Mouse (Mus musculus): Measurements from ENCODE around the gene Mab21l3.

Gene Mab21l3

DNA sequence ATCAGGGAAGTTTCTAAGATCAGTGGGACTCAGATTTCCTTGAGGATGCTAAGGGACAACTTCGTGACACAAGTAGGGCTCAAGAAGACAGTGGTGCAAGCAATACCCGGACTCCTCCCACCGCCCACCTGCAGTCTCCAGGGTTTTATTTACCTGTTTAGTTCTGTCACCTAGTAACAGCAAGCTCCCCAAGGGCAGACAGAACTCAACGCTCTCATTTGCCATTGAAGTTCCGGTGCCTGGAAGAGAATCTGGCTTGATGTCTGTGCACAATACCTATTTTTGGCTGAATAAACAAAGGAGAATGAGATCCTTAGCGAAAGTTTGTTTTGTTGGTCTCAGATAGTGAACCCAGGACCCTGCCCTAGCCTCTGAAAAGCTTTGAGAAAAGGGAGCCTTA lies 45.0 kb downstream of the Mab21l3 start:
- DNase-seq (ENCODE audit: low read depth, low spot score), result no peak

DNA sequence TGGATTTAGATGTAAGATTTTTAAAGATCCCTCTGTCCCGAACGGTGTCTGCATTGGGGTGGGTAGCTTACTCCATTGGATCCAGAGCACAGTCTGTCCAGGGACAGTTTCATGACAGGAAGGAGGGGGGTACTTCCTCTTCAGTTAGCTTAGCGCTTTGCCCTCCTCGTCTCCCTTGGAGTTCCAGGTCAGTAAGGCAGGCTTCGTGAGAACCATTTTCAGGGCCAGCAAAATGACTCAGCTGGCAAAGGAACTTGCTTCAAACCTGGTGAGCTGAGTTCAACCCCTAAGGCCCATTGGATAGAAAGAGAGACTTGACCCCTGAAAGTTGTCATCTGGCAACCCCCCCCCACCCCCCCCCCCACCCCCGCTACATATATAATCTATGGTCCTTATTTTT lies 46.0 kb downstream of the Mab21l3 start:
- no peak for DNase-seq (ENCODE audit: low read depth, low spot score)

DNA sequence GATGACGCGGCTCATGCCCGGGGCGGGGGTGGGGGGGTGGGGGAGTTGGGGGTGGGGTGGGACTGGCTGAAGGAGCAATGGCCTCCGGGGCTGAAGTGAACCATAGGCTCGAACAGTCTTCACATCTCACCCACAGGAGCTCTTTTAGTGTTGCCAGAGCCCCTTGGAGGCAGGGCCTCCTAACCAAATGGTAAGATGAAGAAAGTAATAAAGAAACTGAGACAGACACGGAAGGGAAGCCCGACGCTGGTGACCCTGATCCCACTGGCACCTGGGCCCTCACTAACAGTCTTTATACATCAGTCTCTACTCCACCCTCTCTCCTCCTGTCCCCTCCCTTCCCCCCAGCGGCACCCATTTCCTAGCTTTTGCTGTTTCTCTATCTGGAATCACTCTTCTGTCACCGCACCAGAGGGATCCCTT lies 48.2 kb downstream of the Mab21l3 start:
- no peak for DNase-seq (ENCODE audit: low read depth, low spot score)

DNA sequence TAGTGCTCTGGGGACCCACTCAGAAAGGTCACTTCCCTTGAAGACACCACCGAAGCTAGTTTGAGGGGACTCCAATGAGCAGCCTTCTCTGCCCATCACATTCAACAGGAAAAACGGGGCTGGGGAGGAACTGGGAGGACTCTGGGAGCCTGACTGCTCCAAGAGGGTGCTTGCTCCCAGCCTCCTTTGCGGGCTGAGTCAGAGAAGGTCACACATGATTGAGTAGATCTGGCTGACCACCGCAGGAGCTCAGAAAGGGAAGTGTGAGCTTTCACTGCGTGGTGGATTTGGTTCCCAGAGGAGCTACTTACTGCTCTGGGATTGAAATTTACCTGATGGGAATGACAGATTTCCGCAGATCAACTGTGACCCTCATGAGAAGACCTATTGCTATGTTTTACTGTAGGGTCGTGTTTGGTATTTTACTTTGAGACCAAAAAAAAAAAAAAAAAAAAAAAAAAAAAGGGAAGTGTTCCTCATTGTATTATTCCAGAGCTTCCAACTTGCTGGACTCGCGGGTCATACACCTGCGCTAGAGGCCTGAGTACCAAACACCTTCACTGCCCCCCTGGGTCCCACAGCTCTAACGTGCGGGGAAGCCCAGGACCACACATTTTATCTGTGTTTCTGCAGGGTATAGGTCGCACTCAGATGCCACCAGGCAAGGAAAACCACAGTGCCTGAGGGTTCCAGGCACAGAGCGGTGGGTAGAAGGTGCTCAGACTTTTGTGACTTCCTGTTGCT lies 48.7 kb downstream of the Mab21l3 start:
- no peak for DNase-seq (ENCODE audit: low read depth, low spot score)

DNA sequence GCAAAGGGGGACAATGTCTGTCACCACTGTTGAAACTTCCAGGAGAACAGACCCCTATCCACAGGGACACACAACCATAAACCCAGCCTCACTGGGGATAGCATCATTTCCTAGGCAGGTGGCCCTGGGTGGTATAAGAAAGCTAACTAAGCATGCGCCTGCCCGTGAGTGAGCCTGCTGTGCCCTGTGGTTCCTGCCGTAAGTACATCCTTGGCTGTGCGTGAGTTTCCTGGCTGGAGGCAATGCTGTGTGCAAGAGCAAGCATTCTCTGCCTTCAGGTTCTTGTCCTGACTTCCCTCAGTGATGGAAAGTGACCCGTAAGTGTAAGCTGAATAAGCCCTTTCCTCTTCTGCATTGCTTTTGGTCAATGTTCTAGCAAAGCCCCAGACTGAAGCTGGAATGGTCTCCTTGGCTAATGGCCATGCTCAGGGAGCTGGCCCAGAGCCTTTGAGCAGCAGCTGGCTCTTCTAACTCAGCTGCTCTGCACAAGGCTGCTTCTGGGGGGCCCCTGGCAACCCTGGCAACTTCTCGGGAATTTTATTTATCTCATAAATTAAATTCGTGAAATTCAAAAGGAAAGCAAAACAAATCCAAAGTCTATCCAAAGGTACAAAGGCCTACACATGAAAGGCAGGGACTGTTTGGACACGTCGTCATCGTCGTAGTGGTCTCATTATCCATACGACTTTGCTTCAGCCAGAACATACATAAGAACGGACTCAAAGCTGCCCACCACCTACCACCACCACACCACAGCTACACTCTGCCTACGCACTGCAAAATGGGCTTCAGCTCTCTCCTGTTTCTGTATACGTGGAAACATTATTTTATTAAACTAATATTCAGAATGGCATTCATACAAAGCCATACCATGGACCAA lies 50.7 kb downstream of the Mab21l3 start:
- DNase-seq (ENCODE audit: low read depth, low spot score), result no peak

DNA sequence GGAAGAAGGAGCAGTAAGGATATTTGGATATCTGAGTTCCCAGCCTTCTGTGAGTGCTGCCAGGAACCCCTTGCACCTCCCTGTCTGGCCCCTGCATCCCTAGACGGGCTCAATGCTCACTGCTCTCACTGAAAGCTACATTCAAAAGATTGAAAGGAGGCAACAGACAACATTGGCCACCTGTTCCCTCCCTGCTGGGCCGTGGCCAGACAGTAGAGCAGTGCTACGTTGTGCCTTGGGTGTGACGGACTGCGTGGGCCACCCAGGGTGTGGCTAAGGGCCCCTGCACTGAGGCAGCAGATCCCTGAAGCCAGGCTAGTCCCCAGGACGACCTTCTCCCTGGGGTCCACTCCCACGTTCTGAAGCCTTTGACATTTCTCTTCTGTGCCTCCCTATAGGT lies 52.5 kb downstream of the Mab21l3 start:
- no peak for DNase-seq (ENCODE audit: low read depth, low spot score)

DNA sequence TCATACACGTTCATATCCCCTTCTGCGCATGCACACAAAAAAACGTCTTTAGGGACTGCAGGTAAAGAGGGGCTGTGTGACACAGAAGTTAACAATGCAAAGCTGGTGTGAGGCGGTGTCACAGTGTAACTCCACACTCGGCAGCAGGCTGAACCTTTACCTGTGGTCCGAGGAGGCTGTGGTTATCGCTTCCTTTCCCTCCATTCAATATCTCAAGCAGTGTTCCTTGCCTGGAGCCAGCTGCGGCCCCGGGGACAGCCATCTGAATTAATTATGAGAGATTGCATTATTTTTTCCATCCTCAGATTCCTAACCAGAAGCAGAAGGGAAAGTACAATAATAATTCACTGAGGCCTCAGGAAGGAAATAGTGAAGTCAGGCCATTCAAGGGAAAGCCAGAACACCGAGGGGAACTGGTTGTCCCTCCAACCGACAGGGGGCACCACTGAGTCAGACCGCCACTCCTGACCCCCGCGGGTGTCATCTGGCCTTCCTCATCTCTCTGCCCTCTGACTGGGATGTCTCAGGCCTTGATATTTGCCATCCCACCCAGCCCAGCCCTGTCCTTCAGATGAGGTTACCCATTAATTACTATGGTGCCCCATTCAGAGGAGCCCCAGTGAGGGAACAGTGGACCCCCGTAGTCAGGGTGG lies 53.2 kb downstream of the Mab21l3 start:
- no peak for DNase-seq (ENCODE audit: low read depth, low spot score)

DNA sequence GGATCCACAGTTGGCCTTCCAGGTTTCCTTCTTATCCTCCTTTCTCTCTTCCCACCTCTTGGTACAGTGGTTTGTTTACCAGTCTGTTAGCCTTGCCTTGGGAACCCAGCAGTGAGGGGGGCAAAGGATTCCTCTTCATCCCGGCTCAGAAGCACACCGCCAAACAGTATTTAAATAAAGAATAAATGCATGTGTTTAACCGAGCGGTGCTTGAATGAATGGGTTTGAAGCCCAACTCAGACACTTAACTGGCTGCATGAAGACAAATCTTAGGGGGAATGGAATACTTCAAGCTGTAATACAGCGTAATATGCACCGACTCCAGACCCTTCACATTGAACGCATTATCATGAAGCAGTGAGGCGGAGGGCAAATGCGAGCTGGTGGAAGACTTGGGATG lies 54.1 kb downstream of the Mab21l3 start:
- no peak for DNase-seq (ENCODE audit: low read depth, low spot score)

DNA sequence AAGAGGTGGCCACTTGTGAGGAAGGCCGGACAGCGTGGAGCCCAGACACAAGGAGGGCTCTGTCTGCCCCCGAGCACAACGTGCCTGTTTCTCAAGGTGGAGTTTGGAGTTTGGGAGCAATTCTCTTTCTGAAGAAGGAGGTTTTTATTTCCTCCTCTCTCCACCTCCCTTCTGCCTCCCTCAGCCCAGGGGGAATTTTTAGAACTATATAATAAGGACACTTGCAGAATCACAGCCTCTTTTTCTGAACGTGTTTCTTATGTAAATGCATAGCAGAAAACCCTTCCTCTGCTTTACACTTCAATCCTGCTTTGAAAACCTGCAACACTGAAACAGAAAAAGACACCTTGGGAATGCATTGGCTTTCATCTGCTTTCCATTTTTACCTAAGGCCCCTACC lies 54.7 kb downstream of the Mab21l3 start:
- no peak for DNase-seq (ENCODE audit: low read depth, low spot score)

DNA sequence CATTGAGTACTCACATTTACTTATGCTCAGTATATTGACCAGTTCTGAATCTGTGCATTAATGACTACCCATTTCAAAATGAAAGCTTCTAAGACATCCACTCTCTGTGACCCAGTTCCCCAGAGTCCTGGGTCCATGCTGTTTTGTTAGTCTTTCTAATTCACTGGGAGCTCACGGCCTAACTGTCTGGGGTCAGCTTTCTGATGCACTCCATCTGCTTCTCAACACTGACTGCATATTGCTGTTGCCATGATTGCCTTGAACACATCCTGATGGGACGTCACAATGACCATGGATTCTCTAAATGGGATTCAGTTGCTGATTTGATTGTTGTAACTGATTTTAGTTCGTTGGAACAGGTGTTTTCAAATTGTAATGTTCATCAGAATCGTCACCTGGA lies 56.6 kb downstream of the Mab21l3 start:
- no peak for DNase-seq (ENCODE audit: low read depth, low spot score)

DNA sequence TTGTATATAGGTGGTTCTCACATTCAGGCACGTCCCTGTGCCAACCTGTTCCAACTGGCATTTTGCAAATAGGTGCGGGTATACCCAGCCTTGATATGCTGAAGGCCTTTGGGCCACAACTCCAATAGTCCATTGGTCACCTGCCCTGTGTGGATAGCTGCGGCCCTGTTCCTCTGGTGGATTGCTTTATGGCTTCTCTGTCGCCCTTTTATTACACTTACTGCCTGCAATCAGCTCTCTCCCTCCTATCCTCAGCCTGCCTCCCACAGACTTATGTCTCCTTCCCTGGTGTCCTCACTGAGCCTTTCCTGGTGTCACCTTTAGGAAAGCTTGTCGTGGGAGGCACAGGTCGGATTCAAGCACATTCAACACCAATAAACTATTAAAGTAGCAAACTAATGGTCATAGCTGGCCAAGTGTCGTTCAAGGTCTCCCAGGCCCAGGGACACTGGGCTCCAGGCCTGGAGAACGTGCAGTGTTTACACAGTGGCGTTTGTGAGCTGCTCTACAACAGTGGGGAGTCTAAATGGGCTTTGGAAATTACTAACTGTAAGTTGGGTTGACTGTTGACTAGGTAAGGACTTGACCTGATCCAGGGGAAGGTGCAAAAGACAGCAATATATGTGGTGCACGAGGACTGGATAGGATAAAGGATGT lies 63.9 kb downstream of the Mab21l3 start:
- no peak for DNase-seq (ENCODE audit: low read depth, low spot score)

DNA sequence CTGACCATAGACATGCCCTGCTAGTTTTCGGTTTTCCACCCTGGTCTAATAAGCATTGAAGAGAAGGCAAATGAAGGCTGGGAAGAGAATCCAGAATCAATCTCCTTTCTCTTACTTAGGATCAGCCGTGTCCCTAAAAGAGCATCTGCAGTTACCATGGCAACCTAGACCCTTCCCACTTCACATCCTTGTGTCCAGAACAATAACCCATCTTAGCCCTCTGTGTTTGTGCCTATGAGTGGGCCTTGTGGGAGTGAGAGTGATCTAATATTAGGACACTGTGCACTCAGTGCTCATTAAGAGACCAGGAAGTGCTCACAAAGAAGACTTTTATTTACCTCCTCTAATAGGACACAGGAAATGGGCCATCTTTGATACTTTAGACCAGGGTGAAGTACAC lies 65.0 kb downstream of the Mab21l3 start:
- no peak for DNase-seq (ENCODE audit: low read depth, low spot score)

DNA sequence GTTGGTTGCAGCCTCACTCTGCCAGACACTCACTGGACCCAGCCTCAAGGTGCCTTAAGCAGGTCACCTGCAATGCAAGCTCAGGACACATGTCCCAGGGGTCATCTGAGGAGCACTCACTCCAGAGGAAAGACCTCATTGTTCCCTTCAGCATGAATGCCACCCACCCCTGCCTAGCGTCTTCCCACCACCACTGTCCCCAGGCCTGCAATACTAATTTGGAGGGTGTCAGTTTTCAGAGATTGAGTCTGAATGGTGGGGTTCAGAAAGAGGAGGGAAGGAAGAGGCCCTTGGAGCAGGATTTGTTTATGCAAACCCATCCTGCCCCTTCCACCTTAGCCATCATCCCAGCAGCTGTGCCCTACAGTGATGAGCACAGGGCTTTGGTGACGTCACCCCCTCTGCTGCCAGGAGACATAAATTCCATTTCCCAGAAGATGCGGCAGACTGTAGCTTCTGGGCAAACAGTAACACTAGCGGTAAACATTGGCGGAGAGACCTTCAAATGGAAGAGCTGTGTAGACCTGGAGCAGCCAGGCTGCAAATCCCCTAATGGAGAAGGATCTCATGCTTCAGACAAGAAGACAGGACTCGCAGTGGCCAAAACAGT lies 67.8 kb downstream of the Mab21l3 start:
- peak; percentile 13 for DNase-seq (ENCODE audit: low read depth, low spot score)

DNA sequence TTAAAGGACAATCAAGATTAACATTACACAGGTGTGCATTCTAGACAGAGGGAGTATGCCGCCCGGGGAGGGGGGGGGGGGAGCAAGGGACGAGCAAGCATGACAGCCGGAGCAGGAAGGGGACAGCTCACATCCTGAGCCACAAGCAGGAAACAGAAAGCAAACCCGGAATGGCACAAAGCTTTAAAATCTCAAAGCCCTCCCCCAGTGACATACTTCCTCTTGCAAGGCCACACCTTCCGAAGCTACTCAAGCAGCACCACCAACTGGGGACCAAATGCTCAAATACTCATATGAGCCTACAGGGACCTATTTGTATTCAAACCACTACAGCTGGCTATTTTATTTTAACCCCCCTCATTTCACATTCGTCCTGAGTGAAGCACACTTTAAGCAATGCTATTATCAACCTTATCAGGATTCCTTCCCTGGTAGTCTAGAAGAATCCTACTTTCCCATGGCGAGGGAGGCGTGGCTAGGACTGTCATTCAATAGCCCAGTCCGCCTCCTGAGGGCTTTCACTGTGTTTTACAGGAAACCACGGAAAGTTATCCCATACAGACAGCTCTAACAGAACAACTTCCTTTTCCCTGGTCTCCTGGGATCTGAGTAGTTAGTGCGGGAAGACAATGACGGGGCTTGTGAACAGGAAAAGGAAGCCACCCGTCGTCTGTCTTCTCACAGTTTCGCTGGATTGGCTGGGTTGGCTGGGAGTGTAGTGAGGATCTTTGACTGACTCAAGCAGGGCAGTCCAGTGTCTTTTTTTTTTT lies 69.7 kb downstream of the Mab21l3 start:
- DNase-seq (ENCODE audit: low read depth, low spot score), result no peak

DNA sequence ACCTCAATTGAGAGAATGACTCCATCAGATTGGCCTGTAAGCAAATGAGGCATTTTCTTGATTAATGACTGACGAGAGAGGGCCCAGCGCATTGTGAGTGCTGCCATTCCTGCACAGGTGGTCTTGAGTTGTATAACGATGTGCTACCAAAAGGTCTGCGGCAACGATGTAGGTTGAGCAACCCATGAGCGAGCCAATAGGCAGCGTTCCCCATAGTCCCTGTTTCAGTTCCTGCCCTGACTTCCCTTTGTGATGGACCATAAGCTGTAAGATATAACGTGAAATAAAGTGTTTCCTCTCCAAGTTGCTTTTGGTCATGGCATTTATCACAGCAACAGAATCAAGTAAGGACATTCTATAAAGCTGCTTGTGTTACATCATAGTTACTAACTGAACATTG lies 73.0 kb downstream of the Mab21l3 start:
- no peak for DNase-seq (ENCODE audit: low read depth, low spot score)

DNA sequence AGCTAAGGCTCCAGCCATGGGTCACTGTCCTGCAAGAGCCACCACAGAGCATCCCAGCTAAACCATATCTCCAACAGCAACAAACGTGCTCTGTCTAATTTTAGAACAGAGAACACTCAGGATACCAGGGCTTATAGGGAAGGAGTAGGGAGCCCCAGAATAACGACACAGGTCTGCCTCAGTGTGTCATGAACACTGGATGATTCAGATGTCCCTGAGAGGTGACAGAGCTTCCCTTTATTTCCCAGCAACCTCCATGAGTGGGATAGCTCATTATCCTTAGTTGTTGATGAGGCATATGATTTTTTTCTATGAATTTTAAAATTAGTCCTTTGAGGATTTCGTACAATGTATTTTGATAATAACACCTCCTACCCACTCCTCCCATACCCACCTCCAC lies 78.2 kb downstream of the Mab21l3 start:
- no peak for DNase-seq (ENCODE audit: low read depth, low spot score)

DNA sequence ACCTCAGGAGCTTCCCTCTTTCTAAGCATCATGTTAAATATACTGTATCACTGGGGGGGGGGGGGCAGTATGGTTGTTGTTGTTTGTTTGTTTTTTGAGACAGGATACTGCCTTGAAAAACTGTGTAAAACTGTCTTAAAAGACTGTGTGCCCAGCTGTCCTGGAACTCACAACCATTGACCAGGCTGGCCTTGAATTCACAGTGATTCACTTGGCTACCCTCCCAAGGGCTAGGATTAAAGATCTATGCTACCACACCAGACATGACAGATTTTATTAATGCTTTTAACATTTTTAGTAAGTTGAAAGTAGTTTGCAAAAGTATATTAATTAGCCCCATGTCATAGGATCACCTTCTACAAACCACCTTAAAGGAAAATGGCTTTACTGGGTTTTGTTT lies 85.2 kb downstream of the Mab21l3 start:
- no peak for DNase-seq (ENCODE audit: low read depth, low spot score)

Data from retina, adult 2 months (tissue).